Mouse (Mus musculus) liver, adult 2 months (tissue): Measurements from ENCODE around the gene Myt1. TPM values are rescaled to one million over a fixed set of nuclear protein-coding genes. Genes with fewer than 3 reads are reported as not detected.
"Not testable (repeated sequence)": the region's sequence is repeated elsewhere in the genome, so short reads cannot be mapped to it uniquely, and the experiment has no call there.

Experiments
- DNase-seq: peaks from one replicate; pipeline ENCODE4 v3.0.0-alpha.2; 2011; ENCODE audit warnings: low read depth, low spot score; ENCODE audit errors: extremely low read depth
- H3K27ac ChIP-seq: fragments of 200-500 bp; replicated peaks from 2 replicates; pipeline ENCODE4 v1.5.1; 2012; ENCODE audit warnings: low read depth, mild to moderate bottlenecking, control low read depth, inconsistent platforms, low read length; ENCODE audit not compliant: insufficient read depth
- H3K27me3 ChIP-seq: fragments of 200-500 bp; 2 replicates; pipeline ENCODE4 v1.6.1; 2012; ENCODE audit warnings: mild to moderate bottlenecking, moderate library complexity, low read length, inconsistent platforms; ENCODE audit not compliant: control insufficient read depth, insufficient read depth
- H3K36me3 ChIP-seq: fragments of 200-500 bp; 2 replicates; pipeline ENCODE4 v1.6.1; 2012; ENCODE audit warnings: low read length, inconsistent platforms; ENCODE audit not compliant: control insufficient read depth, insufficient read depth
- H3K4me1 ChIP-seq: fragments of 200-500 bp; 2 replicates; pipeline ENCODE4 v1.6.1; 2011; ENCODE audit warnings: low read length; ENCODE audit not compliant: control insufficient read depth, insufficient read depth
- H3K4me3 ChIP-seq: fragments of 200-500 bp; 2 replicates; pipeline ENCODE4 v1.5.1; 2011; ENCODE audit warnings: low read depth, mild to moderate bottlenecking, control low read depth, low read length, moderate library complexity; ENCODE audit not compliant: insufficient read depth
- H3K79me2 ChIP-seq: fragments of 200-500 bp; 2 replicates; pipeline ENCODE4 v1.6.1; 2012; ENCODE audit warnings: inconsistent platforms, mild to moderate bottlenecking, low read length, moderate library complexity; ENCODE audit not compliant: control insufficient read depth, insufficient read depth
- H3K9ac ChIP-seq: fragments of 200-500 bp; 2 replicates; pipeline ENCODE4 v1.6.1; 2012; ENCODE audit warnings: low read depth, mild to moderate bottlenecking, control low read depth, inconsistent platforms, low read length
- CTCF ChIP-seq: fragments of 200-500 bp; IDR thresholded peaks from 2 replicates; pipeline ENCODE4 v1.5.1; 2011; ENCODE audit warnings: low read depth, low read length, control low read depth
- POLR2A ChIP-seq: fragments of 200-500 bp; IDR thresholded peaks from 2 replicates; pipeline ENCODE4 v1.6.1; 2011; ENCODE audit warnings: low read length, control low read depth; ENCODE audit not compliant: insufficient read depth; ENCODE audit errors: extremely low read depth
- WGBS: fragments of 180-500 bp; shearing (Covaris S2); methylation state at CpG from one replicate; pipeline ENCODE4 v1.1.7; 2018; 5-methylcytosine and 5-hydroxymethylcytosine counted together
- polyA plus RNA-seq: library from polyadenylated mRNA; depleted of rRNA; stranded (reverse); fragments of >200 nt; gene quantifications from 2 replicates; pipeline ENCODE4 v1.2.3, GENCODE M21; 2012
- total RNA-seq: library from RNA; depleted of rRNA; stranded (reverse); fragments of >200 nt; gene quantifications from 2 replicates; pipeline ENCODE4 v1.2.3, GENCODE M21; 2014

The Myt1 gene
- total and polyA plus RNA-seq, 2 experiments = not detected

- Histone ChIP-seq H3K4me1 (no peaks in the 10 kb centered on the region), H3K4me3 (no peak overlapping the region), H3K27me3 (no peaks in the 10 kb centered on the region), H3K79me2 (no peaks in the 10 kb centered on the region), H3K36me3 (no peaks in the 10 kb centered on the region), H3K9ac (no peak overlapping the region), H3K27ac (no peak overlapping the region)
- TF ChIP-seq POLR2A = no peak
- no peak for DNase-seq
- WGBS = 80% methylated on average over 6 of the region's 6 CpGs
Measured at GRCm38 (mm10) chr2:181789396-181789795, 26.3 kb downstream of the Myt1 start.

- H3K4me1 ChIP-seq, H3K27me3 ChIP-seq, H3K9ac ChIP-seq, H3K4me3 ChIP-seq, DNase-seq, H3K27ac ChIP-seq, H3K36me3 ChIP-seq, H3K79me2 ChIP-seq: not testable (repeated sequence)
- WGBS = 76% methylated on average over 8 of the region's 8 CpGs
Measured at GRCm38 (mm10) chr2:181793186-181793585, 30.1 kb downstream of the Myt1 start.

- H3K4me3 ChIP-seq = no peak overlapping the region
- WGBS = 76% methylated on average over 3 of the region's 3 CpGs
- H3K36me3 ChIP-seq = no peaks in the 10 kb centered on the region
- H3K4me1 ChIP-seq = no peaks in the 10 kb centered on the region
- no peaks in the 10 kb centered on the region for H3K79me2 ChIP-seq
- DNase-seq = no peak
- no peaks in the 10 kb centered on the region for H3K27me3 ChIP-seq
- no peak overlapping the region for H3K27ac ChIP-seq
- TF ChIP-seq POLR2A (no peak), CTCF (no peak)
- no peak overlapping the region for H3K9ac ChIP-seq
Measured at GRCm38 (mm10) chr2:181795641-181796130, 32.6 kb downstream of the Myt1 start.

GRCm38 (mm10) chr2:181797672-181798071 lies 34.5 kb downstream of the Myt1 start:
- WGBS = 84% methylated on average over 8 of the region's 8 CpGs
- H3K4me3 ChIP-seq = no peak overlapping the region
- H3K27ac ChIP-seq = no peak overlapping the region
- H3K4me1 ChIP-seq = no peaks in the 10 kb centered on the region
- no peaks in the 10 kb centered on the region for H3K27me3 ChIP-seq
- no peak for DNase-seq
- H3K79me2 ChIP-seq = no peaks in the 10 kb centered on the region
- H3K36me3 ChIP-seq = no peaks in the 10 kb centered on the region
- TF ChIP-seq CTCF (no peak), POLR2A (no peak)
- H3K9ac ChIP-seq = no peak overlapping the region

DNA sequence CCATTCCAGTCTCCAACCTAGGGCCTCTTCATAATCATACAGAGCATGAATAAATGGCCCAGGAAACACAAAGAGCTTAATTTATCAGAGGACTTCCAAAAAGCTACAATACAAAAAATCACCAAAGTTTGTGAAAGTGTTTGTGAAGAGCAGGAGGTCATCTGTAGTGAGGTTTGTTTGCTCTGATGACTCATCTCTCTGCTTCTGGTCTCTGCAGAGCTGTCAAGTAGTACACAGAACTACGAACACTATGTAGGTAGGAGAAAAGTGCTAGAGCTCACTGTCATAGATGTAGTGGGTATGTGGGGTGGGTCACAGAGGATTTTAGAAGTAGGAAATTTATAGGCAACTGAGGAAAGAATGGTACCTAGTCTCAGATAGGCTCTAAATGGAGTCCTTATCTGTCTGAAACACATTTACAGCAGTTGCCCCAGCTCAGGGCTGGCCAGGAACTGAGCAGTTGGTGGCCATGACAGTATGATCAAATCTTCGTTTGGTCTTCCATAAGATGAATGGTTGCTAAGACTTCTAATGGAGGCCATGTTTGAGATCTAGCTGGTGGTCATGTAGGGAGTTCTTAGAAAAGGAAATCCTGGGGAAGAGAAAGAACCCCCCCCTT lies 66.0 kb downstream of the Myt1 start:
- WGBS = 43% methylated on average over 2 of the region's 2 CpGs
- no peaks in the 10 kb centered on the region for H3K79me2 ChIP-seq
- TF ChIP-seq POLR2A = no peak
- TF ChIP-seq CTCF = no peak

GRCm38 (mm10) chr2:181832745-181833144 lies 69.6 kb downstream of the Myt1 start:
- WGBS = 78% methylated on average over 2 of the region's 2 CpGs
- Histone ChIP-seq H3K9ac (no peak overlapping the region), H3K36me3 (no peaks in the 10 kb centered on the region), H3K27me3 (no peaks in the 10 kb centered on the region), H3K4me3 (no peak overlapping the region), H3K4me1 (peaks cover 1% of the 10 kb centered on the region; the same call in 1 of the 2 replicates), H3K79me2 (no peaks in the 10 kb centered on the region), H3K27ac (no peak overlapping the region)
- no peak for TF ChIP-seq CTCF
- no peak for TF ChIP-seq POLR2A
- no peak for DNase-seq

More for the DNA sequence above, 66.0 kb downstream of the Myt1 start:
- Histone ChIP-seq H3K27ac (no peak overlapping the region), H3K36me3 (no peaks in the 10 kb centered on the region), H3K27me3 (no peaks in the 10 kb centered on the region), H3K9ac (no peak overlapping the region), H3K4me1 (no peaks in the 10 kb centered on the region), H3K4me3 (no peak overlapping the region)
- DNase-seq = no peak
